Mouse (Mus musculus) neural tube, embryonic 10.5 days (tissue): ENCODE data around the gene Tmem209.

Experiments used
- DNase-seq: peaks from one replicate; pipeline ENCODE4 v3.0.0-alpha.2; 2017; ENCODE audit warnings: low spot score; ENCODE audit errors: extremely low spot score

The Tmem209 gene

DNA sequence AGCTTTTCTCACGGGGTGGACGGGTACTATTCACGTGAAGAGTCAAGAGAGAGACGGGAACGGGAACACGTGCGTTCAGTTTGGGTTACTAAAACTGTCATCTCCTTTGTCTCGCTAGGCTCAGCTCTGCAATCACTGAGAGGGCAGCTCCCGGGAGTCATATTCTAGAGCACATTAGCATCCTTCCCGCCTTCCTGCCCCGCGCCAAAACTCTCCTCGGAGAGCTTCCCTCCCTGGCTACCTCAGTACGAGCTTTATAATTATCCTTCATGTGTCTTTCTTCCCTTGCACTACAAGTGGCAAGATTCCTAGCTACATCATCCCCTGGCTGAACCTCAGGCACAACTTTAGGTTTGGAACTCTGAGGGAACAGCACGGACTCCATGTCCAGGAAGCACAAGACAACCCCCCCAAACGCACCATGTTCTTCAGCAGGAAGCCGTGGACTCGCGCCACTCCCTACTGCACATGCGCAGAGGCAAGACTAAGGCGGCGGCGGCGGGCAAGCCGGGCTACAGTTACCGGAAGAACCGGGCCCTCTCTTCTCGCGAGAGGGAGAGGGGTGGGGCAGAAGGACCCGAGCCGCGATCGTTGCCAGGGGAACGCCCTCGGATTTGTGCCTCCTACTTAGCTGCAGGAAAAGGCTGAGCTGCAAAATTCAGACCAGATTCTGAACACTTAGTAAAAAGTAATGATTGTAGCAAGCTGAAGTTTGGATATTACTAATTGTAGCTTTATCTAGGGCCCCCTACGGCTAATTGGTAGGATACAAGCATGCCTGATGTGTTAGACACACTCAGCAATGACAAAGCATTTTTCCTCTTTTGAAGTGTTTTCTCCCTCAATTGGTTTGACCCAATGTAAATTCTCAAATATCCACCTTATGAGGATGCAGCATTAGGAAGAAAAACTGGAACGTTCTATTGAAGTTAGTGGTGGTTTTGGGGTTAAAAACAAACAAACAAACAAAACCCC, at the start of gene Tmem209, which contains the start of gene Ssmem1:
Tmem209 (minus strand) TSS at position 519 of the 975 bp plus-strand sequence.
Ssmem1 (plus strand) TSS at position 585 of the 975 bp plus-strand sequence.
- DNase-seq: peak; percentile 99

DNA sequence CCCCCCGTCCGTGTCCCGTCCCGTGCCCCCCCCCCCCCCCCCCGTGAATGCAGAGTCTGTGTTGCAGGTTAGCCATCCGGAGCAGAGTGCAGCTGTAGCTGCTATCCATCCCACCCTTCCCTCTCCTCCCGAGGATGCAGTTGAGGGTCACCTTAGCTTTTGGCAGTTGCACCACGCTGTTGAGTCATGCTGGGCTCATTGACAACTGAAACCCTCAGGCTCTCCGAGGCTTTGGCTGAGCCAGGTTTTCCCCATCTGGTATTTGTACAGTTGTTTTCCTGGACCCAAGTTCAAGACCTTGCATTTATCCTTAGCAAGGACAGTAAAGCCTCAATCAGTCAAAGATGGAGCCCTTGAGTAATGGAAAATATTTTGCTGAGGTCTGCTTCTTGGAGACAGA, 46.5 kb upstream of the Tmem209 start:
- no peak for DNase-seq

DNA sequence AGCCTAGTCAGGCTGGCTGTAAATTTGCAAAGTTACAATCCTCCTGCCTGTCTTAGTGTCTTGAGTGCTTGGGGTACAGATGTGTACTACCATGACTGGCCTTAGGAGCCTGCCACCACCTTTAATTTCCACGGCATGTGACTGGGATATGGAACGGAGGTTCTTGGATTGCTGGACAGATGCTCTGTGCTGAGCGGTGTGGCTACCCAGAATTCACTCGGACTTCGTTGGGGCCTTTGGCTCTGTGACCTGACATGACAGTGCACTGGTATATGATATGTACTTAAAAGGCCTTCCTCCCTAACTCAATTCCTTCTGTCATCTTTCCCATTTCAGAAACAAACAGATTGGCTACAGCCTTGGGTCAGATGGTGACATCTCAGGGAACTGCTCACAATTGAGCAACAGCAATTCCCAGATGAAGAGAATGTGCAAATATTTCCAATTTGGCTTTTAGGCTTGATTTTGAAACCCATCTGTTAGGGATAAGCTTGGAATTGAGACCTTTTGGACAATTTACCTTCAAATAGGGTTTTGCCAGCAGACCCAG, 45.1 kb upstream of the Tmem209 start:
- DNase-seq: no peak

DNA sequence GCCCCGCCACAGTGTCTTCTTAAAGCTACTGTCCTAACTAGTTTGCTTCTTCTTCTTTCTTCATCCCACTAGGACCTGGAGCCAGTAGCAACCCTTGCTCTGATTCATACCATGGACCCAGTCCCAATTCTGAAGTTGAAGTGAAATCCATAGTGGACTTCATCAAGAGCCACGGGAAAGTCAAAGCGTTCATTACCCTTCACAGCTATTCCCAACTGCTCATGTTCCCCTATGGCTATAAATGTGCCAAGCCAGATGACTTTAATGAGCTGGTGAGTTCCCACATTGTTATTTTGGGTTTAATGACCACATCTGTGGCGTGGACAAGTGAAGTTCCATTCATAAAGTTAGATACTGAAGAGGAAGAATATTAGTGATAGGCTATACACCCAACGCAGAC, 44.5 kb upstream of the Tmem209 start:
- DNase-seq: no peak

DNA sequence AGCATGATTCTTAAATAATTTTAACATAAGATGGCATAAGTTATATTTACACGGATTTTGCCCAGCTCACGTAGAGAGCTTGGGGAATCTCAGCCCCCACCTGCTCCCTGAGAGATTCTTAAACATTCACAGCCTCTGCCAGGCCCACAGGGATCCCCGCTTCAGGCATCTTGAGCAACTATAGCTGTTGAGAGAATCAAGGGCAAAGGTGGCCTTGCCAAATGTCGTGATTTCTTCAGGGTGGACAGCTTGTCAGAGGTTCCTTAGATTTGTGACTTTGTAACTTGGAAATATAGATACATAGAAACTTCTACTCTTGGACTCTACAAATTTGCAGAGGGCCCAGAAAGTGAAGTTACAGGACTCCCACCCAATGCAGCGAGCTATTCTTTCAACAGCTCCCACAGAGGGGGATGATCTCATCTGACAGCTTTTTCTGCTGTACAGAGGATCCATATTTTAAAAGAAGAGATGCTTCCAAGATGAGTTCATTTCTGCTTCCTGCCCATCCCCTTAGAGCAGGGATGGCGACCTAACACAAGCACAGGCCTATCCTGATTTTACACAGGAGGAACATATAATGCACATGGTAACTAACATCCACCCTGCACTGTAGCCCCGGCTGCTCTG, 43.9 kb upstream of the Tmem209 start:
- no peak for DNase-seq

DNA sequence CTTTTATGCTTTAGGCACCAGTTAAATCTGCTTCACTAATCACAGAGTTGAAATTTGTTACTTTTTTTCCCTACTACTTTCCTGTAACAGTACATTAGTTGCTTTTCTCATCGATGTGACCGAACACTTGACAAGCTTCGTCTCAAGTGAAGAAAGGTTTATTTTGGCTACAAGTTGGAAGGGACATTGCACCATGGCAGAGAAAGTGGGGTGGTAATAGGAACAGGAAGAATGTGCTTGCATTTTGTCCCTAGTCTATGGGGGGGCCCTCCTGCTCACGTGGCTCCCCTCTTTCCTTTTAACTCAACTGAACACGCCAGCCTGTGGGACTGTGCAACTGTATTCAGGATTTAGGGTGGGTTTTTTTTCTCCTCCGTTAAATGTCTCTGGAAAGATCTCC, 43.0 kb upstream of the Tmem209 start:
- DNase-seq: no peak

DNA sequence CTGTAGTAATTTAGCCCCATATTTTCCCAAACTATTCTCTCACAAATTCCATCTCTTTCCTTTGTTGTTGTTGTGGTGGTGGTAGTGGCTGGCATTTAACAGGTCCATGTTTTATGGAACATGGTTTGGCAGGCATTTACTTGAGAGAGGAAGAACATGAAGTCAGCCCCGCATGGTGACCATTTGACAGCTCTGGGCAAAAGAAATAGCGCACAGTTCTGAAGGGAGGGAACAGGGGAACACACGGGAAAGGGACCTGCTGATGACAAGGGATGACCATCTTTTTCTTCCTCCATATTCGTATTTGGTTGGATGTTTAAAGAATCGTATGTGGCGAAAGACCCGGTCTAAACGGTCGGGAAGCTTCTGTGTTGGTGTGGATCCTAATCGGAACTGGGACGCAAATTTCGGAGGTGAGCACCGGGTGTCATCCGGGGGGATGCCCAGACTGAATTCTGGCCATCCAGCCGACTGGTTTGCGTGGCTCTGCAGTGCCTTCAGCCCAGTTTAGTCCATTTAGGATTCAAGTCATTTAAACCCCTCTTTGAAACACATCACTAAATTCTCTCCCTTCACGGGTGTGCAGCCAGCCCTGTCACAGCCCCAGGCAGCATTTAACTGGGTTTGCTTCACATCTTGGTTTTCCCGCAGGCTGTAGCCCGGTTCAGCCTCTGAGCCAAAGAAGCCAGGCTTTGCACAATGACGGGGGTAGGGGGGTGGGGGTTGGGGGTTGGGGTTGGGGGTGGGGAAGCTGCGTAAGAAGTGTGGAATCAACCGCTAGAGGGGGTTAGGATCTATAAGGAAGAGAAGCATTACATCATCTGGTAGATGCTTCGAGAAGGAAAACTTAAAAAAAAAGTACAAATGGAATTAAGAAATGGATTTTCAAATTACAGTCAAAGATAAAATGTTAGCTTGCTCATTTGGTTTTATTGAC, 42.3 kb upstream of the Tmem209 start:
- peak; percentile 58 for DNase-seq

DNA sequence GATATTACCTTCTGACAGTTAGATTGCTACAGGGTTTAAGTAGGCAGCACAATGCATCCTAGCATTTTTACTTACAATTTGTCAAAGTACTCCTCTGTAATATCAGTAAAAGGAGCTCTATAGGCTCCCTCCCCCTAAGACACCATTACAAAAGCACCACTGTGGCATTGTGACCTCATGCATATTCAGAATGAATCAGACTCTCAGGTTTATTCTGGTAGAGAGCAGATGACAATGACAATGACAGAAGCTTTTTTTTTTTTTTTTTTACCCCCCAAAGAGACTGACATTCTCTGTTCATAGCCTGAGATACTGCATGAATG, 41.6 kb upstream of the Tmem209 start:
- DNase-seq: no peak

DNA sequence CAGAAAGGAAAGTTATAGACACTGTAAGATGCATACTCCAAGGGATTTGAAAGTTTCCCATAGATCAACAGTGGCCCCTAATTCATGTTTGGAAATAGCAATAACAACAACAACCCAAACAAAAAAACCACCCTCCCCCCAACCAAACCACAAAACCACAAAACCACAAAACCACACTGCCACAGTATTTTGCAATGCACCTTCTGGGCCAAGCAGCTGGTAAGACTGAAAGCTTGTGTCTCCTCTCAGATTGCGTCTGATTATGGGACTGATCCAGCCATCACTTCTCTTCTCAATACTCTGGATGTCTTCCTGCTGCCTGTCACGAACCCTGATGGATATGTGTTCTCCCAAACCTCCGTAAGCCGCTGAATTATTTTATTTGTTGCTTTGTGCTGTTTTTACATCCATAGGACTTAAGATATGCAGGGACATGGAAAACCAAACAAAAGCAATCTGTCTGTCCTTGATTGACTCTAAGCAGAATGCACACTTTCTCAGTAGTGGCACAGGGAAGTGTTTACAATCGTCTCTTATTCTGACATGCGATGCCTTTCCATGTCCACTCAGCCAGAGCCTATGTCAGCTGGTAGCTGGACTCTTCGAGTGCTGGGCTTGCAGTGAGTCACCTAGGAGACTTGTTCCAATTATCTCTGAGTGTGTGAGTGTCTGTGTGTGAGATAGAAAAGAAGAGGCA, 41.1 kb upstream of the Tmem209 start:
- DNase-seq: no peak

DNA sequence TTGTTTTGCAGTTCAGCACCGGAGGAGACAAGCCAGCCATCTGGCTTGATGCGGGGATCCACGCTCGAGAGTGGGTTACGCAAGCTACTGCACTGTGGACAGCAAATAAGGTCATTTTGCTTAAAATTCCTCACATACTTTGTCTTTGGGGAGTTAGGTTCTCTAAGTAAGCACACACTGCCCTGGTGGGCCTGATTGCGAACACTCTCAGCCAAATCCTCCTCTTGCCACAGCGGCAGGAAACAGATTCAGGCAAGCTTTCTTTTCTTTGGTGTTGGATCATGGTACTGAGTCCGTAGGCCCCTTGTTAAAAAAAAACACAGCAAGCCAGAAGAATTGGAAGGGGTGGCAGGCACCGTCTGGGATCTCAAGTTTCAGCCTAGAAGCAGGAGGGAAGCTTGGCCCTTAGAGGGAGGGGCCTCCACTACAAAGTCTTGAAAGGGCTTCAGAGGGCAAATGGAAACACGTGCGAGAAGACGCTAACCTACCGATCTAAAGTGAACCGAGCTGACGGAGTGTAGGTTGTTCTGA, 39.7 kb upstream of the Tmem209 start:
- DNase-seq: peak; percentile 66

DNA sequence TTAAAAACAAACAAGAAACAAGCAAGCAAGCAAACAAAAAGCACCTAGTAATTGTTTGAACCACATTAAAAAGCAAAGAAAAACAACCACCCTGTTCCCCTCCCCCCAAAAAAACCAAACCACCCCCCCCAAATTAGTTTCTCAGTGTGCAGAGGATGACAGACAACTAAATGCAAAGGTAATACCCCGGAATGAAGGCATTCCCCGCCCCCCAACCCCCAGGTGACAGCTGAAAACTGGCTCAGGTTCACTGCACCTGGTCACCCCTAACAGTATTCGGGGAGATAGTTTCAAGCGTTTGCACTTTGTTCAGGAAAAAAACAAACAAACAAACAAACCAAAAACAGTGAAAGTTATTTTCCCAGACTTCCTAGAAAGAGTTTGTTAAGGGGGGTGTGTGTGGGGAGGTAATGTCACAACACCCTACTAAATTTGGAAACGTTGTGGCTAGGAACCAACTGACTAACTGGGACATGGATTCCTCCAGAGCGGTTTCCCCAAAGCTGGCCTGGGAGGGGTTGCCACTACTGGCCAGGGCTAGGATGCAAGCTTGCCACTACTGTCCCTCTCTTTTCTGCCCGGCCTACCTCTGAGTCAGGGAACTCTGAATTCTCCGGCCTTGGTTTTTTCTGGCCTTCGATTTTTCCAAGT, 38.2 kb upstream of the Tmem209 start:
- peak; percentile 49 for DNase-seq

DNA sequence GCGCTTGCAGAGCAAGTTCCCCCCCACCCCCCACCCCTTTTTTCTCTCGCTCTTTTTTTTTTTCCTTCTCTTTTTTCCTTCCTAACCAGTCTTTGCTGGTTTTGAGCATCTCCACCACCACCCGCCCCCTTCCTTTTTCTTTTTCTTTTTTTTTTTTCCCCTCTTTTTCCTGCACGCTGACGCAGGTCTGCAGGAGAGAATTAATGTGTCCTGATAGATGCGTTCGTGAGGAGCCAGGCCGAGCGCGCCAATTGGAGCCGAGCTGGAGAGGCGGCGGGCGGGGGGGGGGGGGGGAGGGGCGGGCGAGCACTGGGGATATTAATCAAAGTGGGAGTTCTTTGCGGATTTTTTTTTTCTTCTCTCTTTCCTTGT, 37.7 kb upstream of the Tmem209 start:
- peak; percentile 77 for DNase-seq

DNA sequence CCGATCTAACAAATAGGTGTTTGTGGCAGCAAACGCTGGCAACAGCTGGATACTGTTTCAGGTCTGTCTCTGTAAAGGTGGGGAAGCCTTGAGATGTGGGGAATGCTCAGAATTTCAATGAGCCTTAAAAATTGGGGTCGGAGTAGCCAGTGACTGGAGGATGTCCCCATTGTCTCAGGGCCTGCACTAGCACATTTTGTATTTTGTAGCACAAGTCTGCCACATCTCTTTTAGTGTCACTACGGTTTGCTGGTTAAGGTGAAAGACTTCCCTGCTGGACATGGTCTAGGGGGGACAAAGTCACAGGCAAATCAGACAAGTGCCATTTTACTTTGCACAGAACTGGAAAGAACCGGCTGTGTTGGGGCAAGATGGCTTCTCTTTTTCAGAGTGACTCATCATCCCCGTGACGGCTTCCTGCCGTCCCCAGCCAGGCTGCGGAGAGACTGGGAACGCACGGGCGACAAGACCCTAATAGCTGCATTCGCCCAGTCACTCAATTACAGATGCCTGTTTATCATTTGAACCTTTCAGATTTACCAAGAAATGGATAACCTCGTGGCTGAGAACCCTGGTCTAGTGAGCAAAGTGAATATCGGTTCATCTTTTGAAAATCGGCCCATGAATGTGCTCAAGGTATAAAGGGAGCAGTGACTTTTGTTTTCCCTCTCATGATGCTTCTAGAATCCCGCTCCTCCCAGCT, 37.1 kb upstream of the Tmem209 start:
- peak; percentile 71 for DNase-seq

DNA sequence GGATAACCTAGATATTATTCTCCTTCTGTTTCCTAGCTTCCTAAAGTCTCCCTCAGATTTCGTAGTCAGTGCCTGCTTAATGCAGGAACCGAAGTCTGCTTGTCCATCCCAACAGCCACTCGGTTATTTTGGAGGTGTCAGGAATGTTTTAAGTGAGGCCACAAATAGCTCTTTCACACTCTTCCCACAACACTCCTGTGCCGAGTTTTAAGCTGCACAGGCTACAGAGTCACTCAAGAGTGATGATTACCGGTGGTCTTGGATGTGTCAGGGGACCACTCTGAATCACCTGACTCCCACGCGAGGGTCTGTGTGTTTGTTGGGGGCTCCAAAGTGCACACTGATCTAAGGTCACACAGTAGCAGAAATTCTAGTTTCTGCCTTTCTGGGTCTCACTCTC, 36.1 kb upstream of the Tmem209 start:
- no peak for DNase-seq

DNA sequence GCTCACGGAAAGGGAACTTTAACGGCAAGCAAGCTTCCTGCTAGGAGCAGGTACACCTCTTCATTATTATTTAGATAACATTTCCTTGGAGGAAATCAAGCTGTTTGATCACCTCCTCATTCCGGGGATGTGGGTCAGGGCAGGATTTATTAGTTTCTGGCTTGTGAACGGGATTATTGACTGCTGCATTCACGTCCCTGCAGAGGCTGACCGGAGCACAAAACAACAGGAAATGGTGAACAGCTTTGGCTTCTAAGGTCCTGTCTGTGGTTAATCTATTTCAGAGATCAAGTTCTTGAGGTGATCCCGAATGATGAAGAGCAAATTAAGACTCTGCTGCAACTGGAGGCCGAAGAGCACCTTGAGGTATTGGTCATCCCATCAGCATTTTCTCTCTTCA, 34.3 kb upstream of the Tmem209 start:
- DNase-seq: peak; percentile 21

DNA sequence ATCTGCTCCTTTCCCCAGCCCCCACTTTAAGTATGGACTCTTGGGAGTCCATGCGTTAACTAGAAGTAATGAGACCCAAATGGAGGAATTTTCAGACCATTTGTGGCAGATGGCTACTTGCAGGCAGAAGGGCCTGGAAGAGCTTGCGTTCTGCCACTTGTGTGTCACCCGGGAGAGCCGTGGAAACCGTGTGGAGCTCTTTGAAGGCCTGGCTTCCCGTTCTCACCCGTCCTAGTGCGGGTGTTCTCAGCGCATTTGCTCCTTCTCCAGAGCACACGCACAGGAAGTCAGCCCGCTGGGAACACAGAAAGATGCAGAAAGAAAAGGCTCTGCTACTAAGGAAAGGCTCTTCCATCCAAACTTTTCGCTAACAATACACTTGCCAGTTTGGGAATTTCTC, 33.5 kb upstream of the Tmem209 start:
- DNase-seq: peak; percentile 40

DNA sequence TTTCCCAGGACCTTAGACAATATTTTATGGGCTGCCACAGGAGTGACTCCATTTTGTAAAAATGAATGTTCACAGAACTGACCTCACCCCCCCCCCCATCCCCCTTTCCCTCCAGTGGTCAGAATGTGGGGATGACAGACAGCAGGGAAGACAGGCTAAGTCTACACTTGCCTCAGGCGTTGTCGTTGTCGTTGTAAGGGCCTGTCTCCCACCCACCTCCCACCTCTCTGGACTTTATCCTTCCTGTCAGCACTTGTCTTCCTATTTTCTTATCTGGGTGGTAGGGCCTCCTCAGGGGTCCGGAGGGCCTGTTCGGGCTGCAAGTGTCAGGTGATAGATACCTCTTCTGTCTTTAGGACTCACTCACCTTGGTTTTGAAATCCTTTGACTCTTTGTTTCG, 32.7 kb upstream of the Tmem209 start:
- no peak for DNase-seq

DNA sequence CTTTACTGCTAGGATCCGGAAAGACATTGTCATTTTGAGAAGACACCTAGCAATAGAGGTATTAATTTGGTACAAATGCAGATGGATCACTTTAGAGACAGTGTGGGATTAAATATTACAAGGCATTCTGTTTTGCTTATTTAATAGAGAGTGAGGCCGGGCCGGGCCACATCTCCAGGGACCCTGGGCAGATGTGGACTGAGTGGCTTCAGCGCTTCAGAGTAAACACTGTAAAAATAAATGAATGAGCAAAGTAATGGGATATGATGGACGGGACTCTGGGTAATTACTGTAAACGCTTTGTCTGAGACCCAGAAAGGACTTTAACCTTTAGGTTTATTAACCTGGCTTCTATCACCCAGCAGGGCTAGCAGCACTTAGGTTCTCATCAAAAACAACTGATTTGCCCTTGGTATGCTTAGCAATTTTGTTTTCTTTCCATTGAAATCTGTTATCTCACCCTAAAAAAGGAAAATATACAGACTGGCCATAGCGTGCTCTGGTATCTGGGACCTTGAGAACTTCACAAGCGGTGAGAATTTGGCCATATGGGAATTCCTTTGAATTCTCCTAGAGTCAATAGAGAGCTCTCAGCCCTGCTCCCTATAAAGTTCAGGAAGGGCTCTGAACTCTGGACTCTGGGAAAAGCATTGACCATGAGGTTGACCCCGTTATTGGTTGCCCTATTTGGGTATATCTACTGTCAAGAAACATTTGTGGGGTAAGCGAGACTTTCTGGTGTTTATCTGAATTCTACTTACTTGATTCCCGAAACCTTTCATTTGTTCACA, 31.6 kb upstream of the Tmem209 start, which contains the start of gene Cpa2:
Cpa2 (plus strand) TSS at position 574 of the 791 bp plus-strand sequence.
- DNase-seq: no peak
